Mouse (Mus musculus) midbrain, embryonic 12.5 days (tissue): ENCODE measurements around the gene Eef2k. TPM values are rescaled to one million over a fixed set of nuclear protein-coding genes. Genes with fewer than 3 reads are reported as not detected.

ENCODE experiments used
- ATAC-seq: fragments of 200-750 bp; cut with Nextera tagmentation; 2 replicates; pipeline ENCODE4 v1.8.0; 2017; ENCODE audit warnings: low read depth, moderate TSS enrichment, moderate library complexity; ENCODE audit not compliant: low FRiP score
- H3K27ac ChIP-seq: fragments of 300-500 bp; sonication (generic); replicated peaks from 2 replicates; pipeline ENCODE4 v1.5.1; 2016; ENCODE audit warnings: mild to moderate bottlenecking
- H3K27me3 ChIP-seq: fragments of 300-500 bp; sonication (generic); 2 replicates; pipeline ENCODE4 v1.6.1; 2016; ENCODE audit warnings: mild to moderate bottlenecking
- H3K36me3 ChIP-seq: fragments of 300-500 bp; sonication (generic); 2 replicates; pipeline ENCODE4 v1.6.1; 2016
- H3K4me1 ChIP-seq: fragments of 300-500 bp; sonication (generic); 2 replicates; pipeline ENCODE4 v1.6.1; 2016
- H3K4me2 ChIP-seq: fragments of 300-500 bp; sonication (generic); replicated peaks from 2 replicates; pipeline ENCODE4 v1.6.1; 2016; ENCODE audit warnings: mild to moderate bottlenecking, moderate library complexity
- H3K4me3 ChIP-seq: fragments of 300-500 bp; sonication (generic); 2 replicates; pipeline ENCODE4 v1.5.1; 2016; ENCODE audit warnings: mild to moderate bottlenecking
- H3K9ac ChIP-seq: fragments of 300-500 bp; sonication (generic); replicated peaks from 2 replicates; pipeline ENCODE4 v1.6.1; 2016; ENCODE audit warnings: mild to moderate bottlenecking, moderate library complexity
- H3K9me3 ChIP-seq: fragments of 300-500 bp; sonication (generic); 2 replicates; pipeline ENCODE4 v1.6.1; 2016; ENCODE audit warnings: mild to moderate bottlenecking
- WGBS: fragments of 180-500 bp; shearing (Covaris S2); methylation state at CpG from one replicate; pipeline ENCODE4 v1.1.7; 2016; 5-methylcytosine and 5-hydroxymethylcytosine counted together
- polyA plus RNA-seq: library from polyadenylated mRNA; unstranded; fragments of >200 nt; fragmentation: Nextera tagmentation; extraction: Ambion mirVana; gene quantifications from 2 replicates; pipeline ENCODE4 v1.2.1, GENCODE M21; 2016

The Eef2k gene
- polyA plus RNA-seq, 1 experiment from 2014 or later = 29.6 TPM

GRCm38 (mm10) chr7:120830431-120831381 lies 11.9 kb upstream of the Eef2k start:
- Histone ChIP-seq H3K9ac (peak overlapping the region; percentile 55), H3K36me3 (no peaks in the 10 kb centered on the region), H3K4me2 (peak overlapping the region; percentile 91), H3K27ac (no peak overlapping the region; the same call in 1 of the 2 replicates), H3K9me3 (no peaks in the 10 kb centered on the region), H3K27me3 (peaks cover 55% of the 10 kb centered on the region), H3K4me3 (peak overlapping the region; percentile 55), H3K4me1 (peaks cover 12% of the 10 kb centered on the region; the same call in 1 of the 2 replicates)
- 2% methylated on average over 46 of the region's 46 CpGs for WGBS
- no peak for ATAC-seq

GRCm38 (mm10) chr7:120834426-120834825 lies 8.2 kb upstream of the Eef2k start:
- ATAC-seq = no peak
- no peaks in the 10 kb centered on the region for H3K9me3 ChIP-seq
- no peaks in the 10 kb centered on the region for H3K36me3 ChIP-seq
- H3K27me3 ChIP-seq = peaks cover 46% of the 10 kb centered on the region
- peak overlapping the region; percentile 57 for H3K4me2 ChIP-seq
- no peak overlapping the region for H3K27ac ChIP-seq
- peaks cover 12% of the 10 kb centered on the region; the same call in 1 of the 2 replicates for H3K4me1 ChIP-seq
- 0 out of 2 replicates have a peak overlapping the region, but pooled peaks have one; percentile 28 for H3K9ac ChIP-seq
- 55% methylated on average over 6 of the region's 6 CpGs for WGBS
- peak overlapping the region; percentile 57 for H3K4me3 ChIP-seq

- peak; percentile 67 for ATAC-seq
- WGBS = 17% methylated on average over 14 of the region's 14 CpGs
- Histone ChIP-seq H3K9me3 (no peaks in the 10 kb centered on the region), H3K4me3 (peak overlapping the region; percentile 57), H3K9ac (peak overlapping the region; percentile 28), H3K36me3 (no peaks in the 10 kb centered on the region), H3K27me3 (peaks cover 41% of the 10 kb centered on the region), H3K27ac (no peak overlapping the region), H3K4me1 (peaks cover 12% of the 10 kb centered on the region; the same call in 1 of the 2 replicates), H3K4me2 (peak overlapping the region; percentile 57)
These were observed 7.7 kb upstream of the Eef2k start for GRCm38 (mm10) chr7:120834863-120835372.

DNA sequence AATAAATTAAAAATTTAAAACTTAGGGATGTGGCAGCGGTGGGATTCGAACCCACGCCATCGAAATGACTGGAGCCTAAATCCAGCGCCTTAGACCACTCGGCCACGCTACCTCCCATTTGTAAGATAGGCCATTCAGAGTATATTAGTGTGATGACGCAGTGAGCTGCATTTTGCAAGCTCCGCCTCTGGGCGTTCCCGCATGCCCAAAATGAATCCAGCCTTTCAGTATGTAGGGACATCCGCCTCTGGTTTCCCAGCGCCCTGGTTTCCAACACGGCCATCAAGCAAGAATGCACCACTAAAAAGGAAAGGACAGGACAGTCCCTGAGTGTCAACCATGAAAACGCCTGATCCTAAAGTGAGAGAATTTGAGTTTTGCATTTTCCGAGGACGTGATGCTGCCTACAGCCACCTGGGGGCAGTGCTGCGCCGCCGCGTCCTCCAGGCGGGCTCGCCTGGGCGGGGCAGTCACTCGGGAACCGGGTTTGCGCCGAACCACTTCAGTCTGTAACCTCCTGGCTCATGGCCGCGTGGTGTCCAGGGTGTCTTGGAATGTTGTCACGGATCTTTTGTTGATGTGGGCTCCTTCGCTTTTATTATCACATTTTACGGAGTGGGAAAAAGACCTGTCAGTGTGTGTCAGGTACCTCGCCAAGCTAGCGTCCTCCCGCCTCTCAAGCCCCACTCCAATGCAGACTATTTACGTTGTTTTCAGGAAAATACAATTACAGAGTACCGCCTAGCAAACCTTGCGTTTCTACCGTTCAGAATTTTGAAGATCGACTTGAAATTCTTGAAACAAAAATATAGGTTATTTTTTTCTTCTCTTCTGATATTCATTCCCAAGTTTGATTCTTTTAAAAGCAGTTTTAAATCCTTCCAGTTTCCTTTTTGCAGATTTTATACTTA lies 6.9 kb upstream of the Eef2k start:
- Histone ChIP-seq H3K27me3 (peaks cover 34% of the 10 kb centered on the region), H3K4me2 (peak overlapping the region; percentile 57), H3K9ac (peak overlapping the region; percentile 43), H3K4me3 (peak overlapping the region; percentile 57), H3K36me3 (no peaks in the 10 kb centered on the region), H3K27ac (peak overlapping the region; percentile 56), H3K4me1 (peaks cover 8% of the 10 kb centered on the region; the same call in 1 of the 2 replicates), H3K9me3 (no peaks in the 10 kb centered on the region)
- under 1% methylated on average over 41 of the region's 41 CpGs for WGBS
- ATAC-seq = peak; percentile 87

DNA sequence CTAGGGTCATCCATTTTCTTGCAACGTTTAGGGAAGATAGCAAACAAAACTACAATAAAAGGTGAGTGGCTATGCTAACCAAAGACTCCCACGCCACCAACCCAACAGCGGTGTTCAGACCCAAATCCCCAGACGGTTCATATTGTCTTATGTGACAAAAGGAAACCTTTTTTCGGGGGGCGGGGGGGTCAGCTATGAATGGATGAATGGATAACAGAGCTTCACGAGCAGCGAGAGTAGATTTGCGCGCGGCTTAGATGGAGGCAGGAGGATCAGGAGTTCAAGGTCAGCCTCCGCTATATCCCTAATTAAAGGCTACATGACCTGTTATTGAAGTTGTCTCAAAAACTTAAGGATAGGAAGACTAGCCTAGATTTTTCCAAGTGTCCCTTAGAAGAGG lies 6.3 kb upstream of the Eef2k start:
- Histone ChIP-seq H3K4me1 (0 out of 2 replicates have a peak, but pooled peaks cover 2% of the 10 kb centered on the region), H3K27me3 (peaks cover 28% of the 10 kb centered on the region), H3K4me2 (peak overlapping the region; percentile 57), H3K4me3 (peak overlapping the region; percentile 57), H3K27ac (no peak overlapping the region), H3K9me3 (no peaks in the 10 kb centered on the region), H3K36me3 (no peaks in the 10 kb centered on the region), H3K9ac (peak overlapping the region; percentile 43; the same call in 1 of the 2 replicates)
- ATAC-seq = no peak
- WGBS = 3% methylated on average over 12 of the region's 12 CpGs

GRCm38 (mm10) chr7:120838436-120839160 lies 4.0 kb upstream of the Eef2k start:
- H3K4me2 ChIP-seq = no peak overlapping the region
- peaks cover 2% of the 10 kb centered on the region; the same call in 1 of the 2 replicates for H3K4me1 ChIP-seq
- no peak overlapping the region for H3K9ac ChIP-seq
- WGBS = 72% methylated on average over 5 of the region's 5 CpGs
- no peak overlapping the region for H3K4me3 ChIP-seq
- H3K27me3 ChIP-seq = 0 out of 2 replicates have a peak, but pooled peaks cover 7% of the 10 kb centered on the region
- H3K27ac ChIP-seq = no peak overlapping the region
- ATAC-seq = no peak
- no peaks in the 10 kb centered on the region for H3K36me3 ChIP-seq
- no peaks in the 10 kb centered on the region for H3K9me3 ChIP-seq

- H3K9me3 ChIP-seq = no peaks in the 10 kb centered on the region
These were observed 2.8 kb upstream of the Eef2k start for GRCm38 (mm10) chr7:120839786-120840185.

GRCm38 (mm10) chr7:120843037-120843621 lies 498 bp downstream of the Eef2k start:
- Histone ChIP-seq H3K36me3 (no peaks in the 10 kb centered on the region), H3K27ac (peak overlapping the region; percentile 88), H3K27me3 (peaks cover 18% of the 10 kb centered on the region), H3K4me3 (peak overlapping the region; percentile 64), H3K4me1 (peaks cover 18% of the 10 kb centered on the region), H3K9ac (peak overlapping the region; percentile 64), H3K9me3 (no peaks in the 10 kb centered on the region), H3K4me2 (peak overlapping the region; percentile 66)
- under 1% methylated on average over 40 of the region's 40 CpGs for WGBS
- peak; percentile 73 for ATAC-seq

More at GRCm38 (mm10) chr7:120839786-120840185, 2.8 kb upstream of the Eef2k start:
- peaks cover 14% of the 10 kb centered on the region for H3K4me1 ChIP-seq
- H3K27me3 ChIP-seq = peaks cover 1% of the 10 kb centered on the region; the same call in 1 of the 2 replicates
- no peak overlapping the region for H3K27ac ChIP-seq
- ATAC-seq = no peak
- H3K9ac ChIP-seq = no peak overlapping the region
- 81% methylated on average over 2 of the region's 2 CpGs for WGBS
- no peak overlapping the region for H3K4me2 ChIP-seq
- no peaks in the 10 kb centered on the region for H3K36me3 ChIP-seq
- H3K4me3 ChIP-seq = no peak overlapping the region

- WGBS = under 1% methylated on average over 16 of the region's 16 CpGs
- ATAC-seq = peak; percentile 47
These were observed 1.3 kb downstream of the Eef2k start for GRCm38 (mm10) chr7:120843852-120844435.

DNA sequence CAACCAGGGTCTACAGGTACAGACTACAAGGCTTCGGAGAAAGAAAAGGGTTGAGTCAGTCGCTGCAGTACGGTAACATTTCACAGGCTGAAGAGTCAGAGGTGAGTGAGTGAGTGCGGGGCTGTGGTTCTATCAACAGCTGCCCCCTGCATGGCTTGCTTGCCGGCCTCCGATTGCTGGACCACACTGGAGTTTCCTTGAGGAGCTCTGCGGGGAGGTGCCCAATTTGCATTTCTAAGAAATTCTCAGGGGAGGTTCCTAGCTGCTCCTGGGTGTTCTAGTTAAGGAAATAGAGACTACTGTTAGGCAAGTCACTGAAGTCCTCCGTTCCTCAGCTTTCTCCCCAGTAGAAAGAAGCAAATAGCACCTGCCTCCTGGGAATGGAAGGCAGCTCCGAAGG lies 2.1 kb downstream of the Eef2k start:
- peak overlapping the region; percentile 64; the same call in 1 of the 2 replicates for H3K9ac ChIP-seq
- H3K27ac ChIP-seq = no peak overlapping the region
- ATAC-seq = no peak
- H3K4me1 ChIP-seq = peaks cover 18% of the 10 kb centered on the region
- H3K36me3 ChIP-seq = no peaks in the 10 kb centered on the region
- 4% methylated on average over 9 of the region's 9 CpGs for WGBS
- peak overlapping the region; percentile 66 for H3K4me2 ChIP-seq
- H3K27me3 ChIP-seq = peaks cover 18% of the 10 kb centered on the region
- peak overlapping the region; percentile 64; the same call in 1 of the 2 replicates for H3K4me3 ChIP-seq
- no peaks in the 10 kb centered on the region for H3K9me3 ChIP-seq

More at GRCm38 (mm10) chr7:120843852-120844435, 1.3 kb downstream of the Eef2k start:
- Histone ChIP-seq H3K27me3 (peaks cover 18% of the 10 kb centered on the region), H3K9ac (peak overlapping the region; percentile 64), H3K9me3 (no peaks in the 10 kb centered on the region), H3K4me3 (peak overlapping the region; percentile 64), H3K4me2 (peak overlapping the region; percentile 66), H3K4me1 (peaks cover 18% of the 10 kb centered on the region), H3K36me3 (no peaks in the 10 kb centered on the region), H3K27ac (peak overlapping the region; percentile 88)
